Mouse (Mus musculus) layer of hippocampus, postnatal 10 days (tissue): ENCODE data around the gene Rnf224. TPM values are rescaled to one million over a fixed set of nuclear protein-coding genes. Genes with fewer than 3 reads are reported as not detected.
"Not testable (repeated sequence)": the region's sequence is repeated elsewhere in the genome, so short reads cannot be mapped to it uniquely, and the experiment has no call there.

Experiments
- DNase-seq, 2 experiments: peaks; one replicate each; pipeline ENCODE4 v3.0.0; 2021; ENCODE audit warnings: low spot score in 2 of 2
- long read RNA-seq: library from polyadenylated mRNA; stranded (forward); transcript quantifications from one replicate; pipeline ENCODE4 v2.0.0, GENCODE M21; 2023
- total RNA-seq, 2 experiments: library from RNA; stranded (reverse); gene quantifications; 2 replicates each; pipeline ENCODE4 v1.2.3; 2021

Rnf224 gene
- not detected for total RNA-seq
- long read RNA-seq, result 0 reads

DNA sequence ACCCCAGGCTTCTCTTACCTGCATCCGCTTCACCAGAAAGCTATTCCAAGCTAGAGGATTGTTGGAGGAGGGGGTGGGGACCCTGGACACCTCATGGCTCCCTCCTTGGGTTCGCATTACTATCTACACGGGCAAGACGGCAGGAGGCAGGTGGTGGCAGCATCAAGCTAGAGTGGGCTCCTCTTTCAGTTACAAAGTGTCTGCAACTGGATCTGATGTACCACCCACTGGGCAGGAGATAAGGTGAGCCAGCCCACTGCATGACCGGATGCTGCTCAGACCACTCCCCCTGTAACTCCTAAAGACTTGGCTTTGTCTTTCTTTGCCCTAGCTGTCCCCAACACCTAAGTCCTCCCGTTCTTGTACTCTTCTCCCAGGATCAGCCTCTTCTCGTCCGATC, at the start of gene Rnf224:
TSS of gene Rnf224 (minus strand) at position 174 of the 400 bp plus-strand sequence.
- DNase-seq, result no peak

DNA sequence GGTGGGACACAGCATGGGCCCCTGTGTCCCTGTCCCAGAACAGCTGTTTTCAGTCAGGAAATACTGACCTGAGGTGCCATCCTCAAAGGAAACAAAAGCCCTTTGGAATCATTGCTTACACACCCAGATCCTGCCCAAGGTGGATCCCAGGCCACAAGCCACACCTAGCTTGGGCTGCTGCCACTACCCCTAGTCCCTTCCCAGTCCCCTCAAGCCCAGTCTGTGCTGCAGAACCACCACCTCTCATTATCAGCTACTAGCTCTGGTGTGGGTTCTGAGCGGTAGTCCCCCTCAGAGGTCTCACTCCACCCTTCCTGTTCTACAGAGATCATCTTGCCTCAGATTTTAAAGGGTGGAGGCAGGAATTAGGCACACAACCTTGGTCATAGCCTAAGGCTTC, 49.7 kb upstream of the Rnf224 start:
- DNase-seq, result no peak

DNA sequence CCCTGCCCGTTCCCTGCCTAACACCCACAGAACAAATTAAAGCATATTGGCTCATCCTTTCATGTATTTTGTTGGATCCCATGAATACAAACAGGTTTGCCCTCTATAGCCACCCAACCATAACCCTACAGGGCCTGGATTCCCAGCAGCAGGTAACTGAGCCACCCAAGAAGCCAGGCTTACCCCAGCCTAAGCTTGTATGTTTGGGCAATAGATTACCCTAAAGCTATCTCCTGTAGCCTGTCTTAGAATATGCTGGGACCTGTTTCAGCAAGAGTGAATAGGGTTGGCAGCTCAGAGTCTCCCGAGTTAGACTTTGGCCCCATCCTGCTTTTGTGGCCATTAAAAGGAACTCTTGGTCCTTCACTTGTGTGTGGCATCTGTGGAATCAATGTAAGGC, 49.0 kb upstream of the Rnf224 start:
- DNase-seq, result no peak

DNA sequence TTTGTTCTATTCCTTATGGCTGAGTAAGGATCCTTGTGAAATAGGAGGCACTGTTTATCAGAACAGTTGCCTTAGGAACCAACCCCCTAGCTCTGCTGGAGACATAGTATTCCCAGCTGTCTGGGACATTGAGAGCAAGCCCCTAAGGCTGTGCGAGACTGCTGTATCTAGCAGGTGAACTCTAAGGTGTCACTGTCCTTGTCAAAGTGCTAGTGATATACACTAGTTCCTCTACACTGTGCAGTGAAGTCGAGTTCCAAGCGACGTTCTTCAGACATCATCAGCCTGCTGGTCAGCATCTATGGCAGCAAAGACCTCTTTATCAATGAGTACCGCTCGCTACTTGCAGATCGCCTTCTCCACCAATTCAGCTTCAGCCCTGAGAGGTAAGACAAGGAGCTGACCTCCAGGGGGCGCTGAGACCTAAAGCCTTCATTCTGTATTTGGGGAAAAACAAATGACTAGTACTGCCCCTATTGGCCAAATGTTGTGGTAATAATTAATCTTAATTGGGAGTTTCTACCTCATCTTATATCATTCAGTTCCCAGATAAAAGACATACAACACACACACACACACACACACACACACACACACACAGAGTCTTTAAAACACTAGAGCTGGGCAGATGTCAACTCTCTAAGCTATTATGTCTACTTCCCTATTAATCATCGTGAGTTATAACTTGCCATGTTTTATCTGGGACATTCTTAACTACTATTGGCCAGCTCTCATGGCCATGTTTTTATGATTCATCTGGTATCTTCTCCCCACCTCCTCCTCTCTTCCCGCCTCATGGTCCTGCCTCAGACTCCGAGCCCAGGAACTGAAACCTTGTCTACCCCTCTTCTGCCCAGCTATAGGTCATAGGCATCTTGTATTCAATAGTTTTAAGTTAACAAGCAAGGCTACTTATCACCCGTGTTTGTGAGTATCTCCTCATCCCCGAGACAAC, 42.6 kb upstream of the Rnf224 start:
- peak; percentile 88 to 89 for DNase-seq

DNA sequence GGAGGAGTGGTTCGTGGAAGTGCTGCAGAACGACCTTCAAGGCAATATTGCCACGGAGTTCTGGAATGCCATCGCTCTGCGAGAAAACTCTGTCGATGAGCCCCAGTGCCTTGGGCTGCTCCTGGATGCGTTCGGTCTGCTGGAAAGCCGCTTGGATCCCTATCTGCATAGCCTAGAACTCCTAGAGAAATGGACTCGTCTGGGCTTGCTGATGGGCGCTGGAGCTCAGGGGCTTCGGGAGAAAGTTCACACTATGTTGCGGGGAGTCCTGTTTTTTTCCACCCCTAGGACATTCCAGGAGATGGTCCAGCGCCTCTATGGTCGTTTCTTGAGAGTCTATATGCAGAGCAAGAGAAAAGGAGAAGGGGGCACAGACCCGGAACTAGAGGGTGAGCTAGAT, 36.4 kb upstream of the Rnf224 start:
- DNase-seq, result no peak

DNA sequence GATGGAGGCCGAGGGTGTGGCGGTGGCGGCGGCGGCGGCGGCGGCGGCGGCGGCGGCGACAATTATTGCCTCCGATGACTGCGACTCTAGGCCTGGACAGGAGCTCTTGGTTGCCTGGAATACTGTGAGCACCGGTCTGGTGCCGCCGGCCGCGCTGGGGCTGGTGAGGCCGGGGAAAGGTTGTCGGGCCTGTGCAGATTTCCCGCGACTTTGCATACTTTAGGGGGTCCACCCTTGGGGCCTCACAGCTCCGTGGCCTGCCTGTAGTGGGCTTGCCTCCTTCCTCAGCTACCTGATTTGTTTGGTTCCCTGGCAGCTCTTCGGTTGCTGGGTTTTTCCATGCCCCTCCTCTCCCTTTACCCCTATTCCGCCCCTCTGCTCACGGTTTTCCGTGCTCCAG, 35.9 kb upstream of the Rnf224 start:
- DNase-seq, result no peak

DNA sequence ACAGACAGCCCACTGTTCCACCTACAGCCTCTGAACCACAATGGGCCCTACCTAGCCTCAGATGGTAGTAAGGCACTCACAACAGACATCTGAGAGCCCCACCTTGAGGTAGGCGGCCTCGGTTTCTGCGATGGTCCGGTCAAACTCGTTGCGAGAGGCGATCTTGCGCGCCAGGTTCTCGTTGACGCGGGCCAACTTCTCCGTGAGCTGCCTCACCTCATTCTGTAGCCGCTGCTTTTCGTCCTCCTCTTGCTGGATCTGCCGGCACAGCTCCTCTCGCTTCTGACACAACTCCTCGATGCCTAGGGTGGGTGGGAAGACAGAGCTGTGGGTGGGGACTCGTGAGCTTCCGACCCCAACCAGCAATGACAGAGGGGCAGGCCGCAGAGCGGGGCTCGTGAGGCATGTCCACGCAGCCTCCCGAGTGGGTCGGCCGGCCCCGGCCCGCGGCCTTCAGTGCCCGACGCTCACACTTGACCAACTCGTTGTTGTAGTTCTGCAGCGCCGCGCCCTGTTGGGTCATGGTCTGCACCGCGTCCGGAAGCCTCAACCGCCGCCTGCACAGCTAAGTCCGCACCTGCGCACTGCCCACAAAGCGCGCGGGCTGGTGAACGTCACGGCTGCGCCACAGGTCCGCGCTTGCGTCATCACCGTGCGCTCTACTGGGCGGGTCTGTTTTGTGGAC, 35.4 kb upstream of the Rnf224 start, which contains the start of the genes Ssna1 and Anapc2:
TSS of gene Ssna1 (minus strand) at position 612 of the 685 bp plus-strand sequence.
TSS of gene Anapc2 (plus strand) at position 652 of the 685 bp plus-strand sequence.
- peak; percentile 98 to 99 for DNase-seq

DNA sequence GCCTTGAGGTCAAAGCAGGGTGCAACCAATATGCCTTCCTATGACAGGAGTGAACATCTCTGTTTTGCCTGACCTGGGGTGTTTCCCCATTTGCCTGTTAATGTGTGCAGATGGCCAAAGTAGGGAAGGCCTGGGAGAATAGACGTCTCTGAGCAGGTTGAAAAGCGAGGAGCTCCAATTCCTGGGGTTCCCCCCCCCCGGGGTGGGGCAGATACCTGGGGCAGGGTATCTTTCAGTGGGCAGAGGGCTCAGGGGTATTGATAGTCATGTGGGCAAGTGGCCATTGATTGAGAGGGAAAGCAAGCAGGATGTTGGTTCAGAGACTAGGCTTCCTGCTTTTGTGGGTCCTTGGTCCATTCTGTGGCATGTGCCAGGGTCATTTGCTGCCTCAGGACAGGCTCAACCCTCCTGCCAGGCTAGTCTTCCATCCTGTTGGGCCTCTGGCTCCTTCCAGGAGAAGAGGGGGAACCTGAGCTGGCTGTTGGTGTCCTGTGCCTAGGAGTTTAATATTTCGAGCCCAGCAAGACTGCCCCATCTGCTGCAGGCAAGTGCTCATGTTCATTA, 31.2 kb upstream of the Rnf224 start:
- DNase-seq, result no peak

DNA sequence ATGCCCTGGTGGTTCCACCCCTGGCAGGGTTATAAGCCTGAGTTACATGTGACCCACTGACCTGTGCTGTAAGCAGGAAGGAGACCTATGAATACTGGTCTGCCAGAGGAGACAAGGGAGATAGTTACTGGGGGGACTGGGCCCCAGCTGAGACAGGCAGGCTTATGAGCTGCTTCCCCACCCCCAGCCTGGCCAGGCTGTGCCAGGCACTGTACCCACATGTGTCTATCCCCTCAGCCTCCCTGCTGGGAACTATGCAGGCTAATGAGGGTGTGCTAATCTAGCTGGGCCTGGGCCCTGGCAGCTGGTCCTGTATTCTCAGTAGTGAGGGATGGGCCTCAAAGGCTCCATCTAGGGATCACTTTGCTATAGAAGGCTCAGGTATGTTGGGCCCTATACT, 30.7 kb upstream of the Rnf224 start:
- DNase-seq, result no peak

DNA sequence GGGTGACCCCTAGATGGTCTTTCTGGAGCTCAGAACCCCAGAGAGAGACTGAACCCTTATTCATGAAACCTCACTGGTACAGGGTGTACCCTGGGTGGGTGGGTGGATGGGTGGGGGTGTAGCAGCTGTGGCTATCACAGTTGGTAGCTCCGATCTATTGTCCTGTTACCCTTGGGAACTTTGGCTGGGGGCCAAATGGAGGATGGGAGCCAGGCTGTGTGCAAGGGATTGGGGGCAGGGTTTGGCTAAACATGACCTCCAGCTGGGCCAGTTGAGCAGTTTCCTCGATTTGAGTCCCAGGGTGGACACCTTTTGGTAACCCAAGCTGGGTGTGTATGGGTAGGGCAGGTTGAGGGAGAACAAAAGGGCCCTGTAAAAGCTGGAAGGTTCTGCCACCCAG, 30.1 kb upstream of the Rnf224 start:
- no peak for DNase-seq

DNA sequence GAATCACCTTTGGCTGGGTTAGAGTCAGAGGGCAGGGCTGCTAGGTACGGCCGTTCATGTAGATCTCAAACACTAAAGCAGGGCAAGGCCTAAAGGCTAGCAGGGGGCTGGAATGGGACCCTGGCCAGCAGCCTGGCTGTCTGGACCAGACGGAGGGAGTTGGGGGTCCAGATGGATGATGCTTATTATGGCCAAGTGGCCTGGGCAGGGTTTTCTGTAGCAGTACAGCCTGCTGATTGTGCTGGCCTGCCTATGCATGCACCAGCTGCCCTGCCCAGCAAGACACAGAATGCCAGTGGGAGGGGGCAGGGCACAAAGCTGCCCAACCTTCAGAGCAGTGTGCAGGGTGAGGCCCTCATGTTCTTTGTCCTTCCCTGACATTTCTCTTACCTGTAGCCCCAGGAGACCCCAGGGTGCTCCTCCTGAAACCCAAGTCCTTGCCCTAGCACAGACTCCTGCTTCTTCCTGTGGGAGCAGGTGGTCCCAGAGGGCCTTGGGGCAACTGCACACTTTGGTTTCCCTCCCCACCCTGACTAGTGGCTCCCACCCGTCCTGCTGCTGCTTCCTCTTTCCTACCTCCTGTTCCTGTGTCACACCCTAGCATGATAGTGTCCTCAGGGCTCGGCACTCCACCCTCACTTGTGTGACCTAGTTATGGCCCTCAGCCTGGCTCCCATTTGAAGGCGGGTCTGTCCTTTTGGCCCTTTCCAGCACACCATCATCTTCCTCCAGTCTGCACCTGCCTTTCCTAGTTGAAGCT, 29.5 kb upstream of the Rnf224 start:
- no peak for DNase-seq

DNA sequence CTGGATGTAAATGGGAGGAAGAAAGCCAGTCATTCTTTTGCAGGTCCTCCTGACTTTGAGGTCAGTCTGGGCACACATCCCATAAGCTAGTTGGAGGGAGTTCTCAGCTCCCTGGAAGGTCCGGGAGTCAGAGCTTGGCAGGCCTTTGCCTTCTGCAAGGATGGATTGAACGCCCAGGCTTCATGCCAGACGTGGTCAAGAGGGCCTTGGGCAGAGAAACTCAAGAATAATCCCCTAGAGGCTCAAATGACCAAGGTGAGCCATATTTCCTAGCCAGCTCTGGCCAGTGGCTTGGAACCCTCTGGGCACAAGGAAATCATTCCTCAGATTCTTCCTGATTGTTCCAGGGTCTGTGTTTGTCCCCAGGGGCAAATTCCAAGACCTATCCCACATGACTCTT, 28.3 kb upstream of the Rnf224 start:
- DNase-seq, result no peak

DNA sequence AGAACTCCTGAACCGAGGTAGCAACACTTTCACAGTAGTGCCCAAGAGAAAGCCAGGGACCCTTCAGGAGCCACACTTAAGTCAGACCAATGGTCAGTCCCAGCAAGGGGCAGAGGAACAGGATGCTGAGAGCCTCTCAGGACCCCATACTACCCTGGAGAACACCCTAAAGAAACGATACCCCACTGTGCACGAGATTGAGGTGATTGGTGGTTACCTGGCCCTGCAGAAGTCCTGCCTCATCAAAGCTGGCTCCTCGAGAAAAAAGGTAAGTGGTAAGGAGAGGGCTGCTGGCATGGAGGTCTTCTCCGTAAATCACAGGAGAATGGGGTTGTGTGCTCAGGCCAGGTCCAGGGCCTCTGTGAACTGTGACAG, 27.7 kb upstream of the Rnf224 start:
- DNase-seq, result no peak

DNA sequence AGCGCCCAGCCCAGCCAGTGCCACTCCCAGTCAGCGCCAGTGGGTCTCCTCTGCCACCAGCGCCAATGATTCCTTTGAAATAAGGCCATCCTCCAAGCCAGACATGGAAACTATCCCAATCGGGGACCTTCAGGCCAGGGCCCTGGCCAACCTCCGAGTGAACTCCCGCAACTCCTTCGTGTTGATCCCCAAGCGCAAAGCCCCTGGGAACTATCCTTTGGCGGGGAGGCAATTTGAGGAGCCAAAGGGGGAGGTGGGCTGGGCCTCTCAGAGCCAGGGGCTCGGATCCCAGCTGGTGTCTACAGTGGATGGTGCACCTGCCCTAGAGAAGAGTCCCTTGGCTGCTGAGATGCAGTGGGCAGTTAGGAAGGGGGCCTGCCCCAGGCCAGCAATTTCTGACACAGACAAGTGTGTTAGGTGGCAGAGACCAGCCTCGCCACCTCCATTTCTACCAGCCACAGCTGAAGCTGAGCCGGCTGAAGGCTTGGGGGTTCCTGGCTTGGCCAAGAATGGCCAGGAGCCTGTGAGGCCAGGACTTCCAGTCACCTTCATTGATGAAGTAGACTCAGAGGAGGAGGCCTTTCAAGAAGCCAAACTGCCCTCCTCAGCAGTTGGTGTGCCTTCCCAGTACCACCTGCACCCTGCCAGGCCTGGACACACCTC, 27.2 kb upstream of the Rnf224 start:
- no peak for DNase-seq

DNA sequence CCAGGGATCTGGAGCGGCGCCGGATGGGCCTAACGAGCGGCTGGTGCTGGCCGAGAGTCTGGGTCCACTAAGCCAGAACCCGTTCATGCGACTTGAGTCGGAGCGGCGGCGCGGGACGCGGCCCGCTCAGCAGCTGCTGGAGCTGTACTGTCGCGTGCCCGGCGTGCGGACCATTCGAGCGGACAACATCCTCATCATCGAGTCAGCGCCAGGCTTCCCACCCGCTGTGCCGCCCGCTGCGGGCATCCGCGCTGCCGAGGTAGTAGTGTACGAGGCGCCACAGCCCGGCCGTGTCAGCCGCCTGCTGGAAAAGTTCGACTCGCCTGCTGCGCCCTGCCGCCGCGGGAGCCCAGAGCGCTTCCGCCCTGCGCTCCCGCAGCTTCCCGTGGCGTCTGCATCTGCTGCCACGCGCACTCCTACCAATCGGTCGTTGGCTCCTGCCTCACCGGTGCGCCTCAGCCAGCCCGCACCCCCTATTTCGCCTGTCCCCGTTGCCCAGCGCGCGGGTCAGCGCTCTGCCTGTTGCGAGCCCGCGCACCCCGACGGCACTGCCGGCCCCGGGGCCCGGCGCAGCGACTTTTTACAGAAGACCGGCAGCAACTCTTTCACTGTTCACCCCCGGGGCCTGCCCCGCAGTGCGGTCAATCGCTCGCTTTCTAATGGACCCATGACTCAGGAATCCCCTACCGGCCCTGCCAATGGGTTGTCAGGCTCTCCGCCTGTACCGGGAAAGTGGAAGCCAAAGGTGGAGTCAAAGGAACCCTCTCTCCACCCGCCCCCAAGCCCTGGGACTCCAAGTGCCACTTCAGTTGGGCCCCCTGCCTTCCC, 26.4 kb upstream of the Rnf224 start:
- peak in 1 of 2 experiments; percentile 46 for DNase-seq

DNA sequence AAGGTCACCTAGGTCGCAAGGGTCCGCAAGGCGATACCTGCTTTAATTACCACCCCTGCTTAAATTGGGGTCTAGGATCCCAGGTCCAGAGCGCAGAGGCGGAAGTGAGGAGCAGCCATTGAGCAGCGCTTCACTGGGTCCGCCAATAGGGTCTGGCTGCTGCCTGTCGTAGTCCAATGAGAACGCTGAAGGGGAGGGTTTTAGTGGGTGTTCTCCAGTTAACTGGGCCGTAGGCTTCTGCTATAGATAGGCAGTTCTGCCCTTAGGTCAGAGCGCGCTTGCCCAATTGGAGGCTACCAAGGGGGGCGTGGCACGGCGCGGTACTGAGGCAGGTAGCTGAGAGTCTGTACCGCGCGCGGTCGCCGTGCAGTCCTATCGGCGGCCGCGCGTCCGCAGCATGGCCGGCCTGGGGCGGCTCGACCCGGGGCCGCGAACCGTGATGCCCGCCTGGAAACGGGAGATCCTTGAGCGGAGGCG, 25.7 kb upstream of the Rnf224 start, which contains the start of gene Tprn:
TSS of gene Tprn (plus strand) at position 328 of the 477 bp plus-strand sequence.
- DNase-seq, result peak; percentile 88 to 89

DNA sequence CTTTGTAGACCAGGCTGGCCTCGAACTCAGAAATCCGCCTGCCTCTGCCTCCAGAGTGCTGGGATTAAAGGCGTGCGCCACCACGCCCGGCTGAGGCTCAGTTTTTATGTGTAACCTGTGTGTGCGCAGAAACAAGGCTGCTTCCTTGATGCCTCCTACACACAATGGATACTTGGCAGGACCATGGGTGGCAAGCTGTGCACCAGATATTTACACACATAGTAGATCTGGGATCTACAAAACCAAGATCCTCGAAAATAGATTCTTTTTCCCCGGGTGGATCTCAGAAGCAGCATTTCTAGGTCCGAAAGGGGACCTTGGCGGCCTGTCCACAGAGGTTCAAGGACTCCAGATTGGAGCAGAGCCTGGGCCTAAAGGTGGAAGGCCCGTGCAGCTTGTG, 25.3 kb upstream of the Rnf224 start:
- no peak for DNase-seq

DNA sequence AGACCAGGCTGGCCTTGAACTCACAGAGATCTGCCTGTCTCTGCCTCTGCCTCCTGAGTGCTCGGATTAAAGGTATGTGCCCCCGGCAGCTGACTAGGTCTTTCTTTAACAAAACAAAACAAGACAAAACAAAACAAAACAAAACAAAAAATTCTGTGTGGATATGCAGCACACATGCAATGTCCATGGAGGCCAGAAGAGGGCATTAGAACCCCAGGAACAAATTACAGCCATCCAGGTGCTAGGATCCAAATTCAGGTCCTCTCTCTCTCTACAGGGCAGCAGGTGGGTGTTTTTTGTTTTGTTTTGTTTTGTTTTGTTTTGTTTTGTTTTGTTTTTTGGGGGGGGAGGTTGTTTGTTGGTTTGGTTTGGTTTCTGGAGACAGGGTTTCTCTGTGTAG, 22.3 kb upstream of the Rnf224 start:
- no peak for DNase-seq

DNA sequence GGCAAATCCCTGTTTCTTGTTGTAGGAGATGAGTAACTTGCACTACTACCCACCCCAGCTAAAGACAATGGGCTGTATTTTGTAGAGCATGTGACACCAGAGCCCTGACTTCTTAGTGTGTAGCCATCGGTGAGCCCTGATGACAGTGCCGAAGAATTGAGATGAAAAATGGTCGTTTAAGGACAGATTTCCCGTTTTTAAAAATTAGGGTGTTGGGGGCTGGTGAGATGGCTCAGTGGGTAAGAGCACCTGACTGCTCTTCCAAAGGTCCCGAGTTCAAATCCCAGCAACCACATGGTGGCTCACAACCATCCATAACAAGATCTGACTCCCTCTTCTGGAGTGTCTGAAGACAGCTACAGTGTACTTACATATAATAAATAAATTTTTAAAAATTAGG, 20.7 kb upstream of the Rnf224 start:
- DNase-seq, result not testable (repeated sequence)
